Mouse (Mus musculus): ENCODE measurements around the gene Caap1. TPM values are rescaled to one million over a fixed set of nuclear protein-coding genes. Genes with fewer than 3 reads are reported as not detected.
A peak's percentile ranks its signal among the peaks of the same experiment; 100 is the strongest.

Gene Caap1
- total RNA-seq, 2 experiments from 2014 or later, result 9.7 to 11.1 TPM

GRCm38 (mm10) chr4:94517631-94518030 is 39.0 kb downstream of the Caap1 start:
- peak; percentile 70 to 75 for DNase-seq (ENCODE audit: low spot score in 2 of 2)

GRCm38 (mm10) chr4:94515366-94515765 is 41.2 kb downstream of the Caap1 start:
- DNase-seq (ENCODE audit: low spot score in 2 of 2), result no peak

- peak in 1 of 2 experiments; percentile 12 for DNase-seq (ENCODE audit: low spot score in 2 of 2)
Measured at GRCm38 (mm10) chr4:94476749-94477399, 79.7 kb downstream of the Caap1 start.

GRCm38 (mm10) chr4:94473286-94473685 is 83.3 kb downstream of the Caap1 start:
- no peak for DNase-seq (ENCODE audit: low spot score in 2 of 2)

GRCm38 (mm10) chr4:94459424-94459823 is 97.2 kb downstream of the Caap1 start:
- DNase-seq (ENCODE audit: low spot score in 2 of 2), result no peak

GRCm38 (mm10) chr4:94454857-94455256 is 101.7 kb downstream of the Caap1 start:
- DNase-seq (ENCODE audit: low spot score in 2 of 2), result no peak

Other genes starting within 250 kb of the Caap1 start
- gene Gm10306, start 250 bp downstream of the Caap1 start, total RNA-seq (2021), result not detected
- 10 to 100 TPM; 71.9 to 72.4 TPM for gene Plaa, start 46.4 kb upstream of the Caap1 start, total RNA-seq (2021)
- gene Ift74, start 57.7 kb upstream of the Caap1 start, total RNA-seq (2021), result 10 to 100 TPM; 24.6 to 28.9 TPM
- not detected for gene Lrrc19, start 93.3 kb upstream of the Caap1 start, total RNA-seq (2021)
- 10 to 100 TPM; 11.2 to 12.2 TPM for gene Tek, start 182.5 kb upstream of the Caap1 start, total RNA-seq (2021)

All from layer of hippocampus, postnatal 10 days (tissue).